Mouse (Mus musculus) cerebellum, adult 2 months (tissue): Measurements from ENCODE around the gene Inpp5a.

Experiments used
- CTCF ChIP-seq: fragments of 200-500 bp; IDR thresholded peaks from 2 replicates; pipeline ENCODE4 v1.5.1; 2011; ENCODE audit warnings: low read depth, mild to moderate bottlenecking, control low read depth, low read length, moderate library complexity, borderline replicate concordance; ENCODE audit not compliant: insufficient read depth
- POLR2A ChIP-seq: fragments of 200-500 bp; IDR thresholded peaks from 2 replicates; pipeline ENCODE4 v1.6.1; 2011; ENCODE audit warnings: low read length, control low read depth, borderline replicate concordance; ENCODE audit not compliant: insufficient read depth

DNA sequence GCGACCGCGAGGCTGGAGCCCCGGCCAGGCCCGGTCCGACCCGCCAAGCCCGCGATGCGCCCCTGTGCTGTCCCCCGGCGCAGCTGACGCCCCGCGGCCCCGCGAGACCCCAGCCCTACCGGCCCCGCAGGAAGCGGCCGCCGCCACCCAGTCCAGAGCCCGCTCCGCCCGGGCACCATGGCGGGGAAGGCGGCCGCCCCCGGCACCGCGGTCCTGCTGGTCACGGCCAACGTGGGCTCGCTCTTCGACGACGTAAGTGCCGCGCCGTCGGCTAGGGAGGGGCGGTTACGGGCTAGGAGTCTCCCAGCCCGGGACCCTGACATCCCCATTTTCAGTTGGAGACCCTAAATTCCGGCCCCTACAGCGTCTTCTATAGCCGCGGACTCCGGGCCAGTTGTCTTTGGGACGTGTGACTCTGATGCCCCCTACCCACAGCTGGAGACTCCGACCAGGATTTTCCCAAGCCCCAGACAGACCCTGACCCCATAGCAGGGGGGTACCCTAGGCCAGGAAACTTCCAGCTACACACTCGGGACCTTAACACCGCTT lies 378 bp downstream of the Inpp5a start:
- TF ChIP-seq CTCF, result no peak
- TF ChIP-seq POLR2A, result no peak
